Mouse (Mus musculus) brain, embryonic 14.5 days (tissue): ENCODE measurements around the gene Dll1.

Experiments used
- CTCF ChIP-seq: fragments of 200-500 bp; IDR thresholded peaks from 2 replicates; pipeline ENCODE4 v1.5.1; 2012; ENCODE audit warnings: inconsistent platforms, mild to moderate bottlenecking, moderate library complexity, borderline replicate concordance; ENCODE audit not compliant: insufficient read depth, insufficient read length; ENCODE audit errors: extremely low read depth
- POLR2A ChIP-seq: fragments of 200-500 bp; IDR thresholded peaks from 2 replicates; pipeline ENCODE4 v1.6.1; 2012; ENCODE audit warnings: mild to moderate bottlenecking, inconsistent platforms, borderline replicate concordance; ENCODE audit not compliant: poor library complexity, insufficient read depth, insufficient read length, severe bottlenecking; ENCODE audit errors: extremely low read depth

GRCm38 (mm10) chr17:15401716-15402115 is 25.0 kb upstream of the Dll1 start:
- TF ChIP-seq CTCF = no peak
- no peak for TF ChIP-seq POLR2A
